Mouse (Mus musculus) urinary bladder, postnatal 25 days (tissue): ENCODE data around the gene Krt24.

Experiments
- DNase-seq: peaks from one replicate; pipeline ENCODE4 v3.0.0; 2022; ENCODE audit warnings: low spot score

Gene Krt24

DNA sequence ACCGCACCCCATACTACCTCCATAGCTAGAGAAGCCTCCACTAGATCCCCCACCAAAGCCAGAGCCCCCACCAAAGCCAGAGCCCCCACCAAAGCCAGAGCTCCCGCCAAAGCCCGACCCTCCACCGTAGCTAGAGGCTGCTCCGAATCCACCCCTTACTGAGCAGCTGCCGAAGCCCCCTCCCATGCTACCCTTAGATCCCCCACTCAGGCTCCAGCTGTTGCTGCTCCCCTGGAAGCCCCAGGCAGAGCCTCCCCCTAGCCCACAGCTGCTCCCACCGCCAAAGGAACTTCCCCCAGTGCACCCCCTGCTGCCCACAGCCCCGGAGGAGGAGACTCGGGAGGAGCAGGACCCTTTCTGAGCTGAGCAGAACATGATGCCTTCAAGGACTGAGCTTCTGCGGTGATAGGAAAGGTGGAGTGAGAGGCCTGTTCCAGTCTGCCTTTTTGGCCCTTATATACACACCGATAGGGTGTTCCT lies at the start of gene Krt24:
Krt24 (minus strand) TSS at position 430 of the 480 bp plus-strand sequence.
- no peak for DNase-seq

DNA sequence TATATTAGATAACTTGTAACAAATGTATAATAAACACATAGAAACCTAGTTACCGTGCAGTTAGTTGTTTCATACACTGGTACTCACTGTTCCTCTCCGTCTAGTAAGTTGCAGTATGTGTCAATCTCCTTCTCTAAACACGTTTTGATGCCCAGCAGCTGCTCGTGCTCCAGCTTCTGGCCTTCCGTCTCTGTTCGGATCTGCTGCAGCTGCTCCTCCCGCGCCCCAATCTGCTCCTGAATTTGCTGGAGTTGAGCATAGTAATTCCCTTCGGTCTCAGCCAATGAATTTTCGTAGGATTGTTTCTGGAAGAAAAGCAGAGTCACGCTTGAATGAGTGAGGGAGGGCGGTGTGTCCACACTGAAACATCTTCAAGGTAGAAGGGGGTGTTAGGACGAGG lies 48.4 kb upstream of the Krt24 start:
- DNase-seq: no peak

DNA sequence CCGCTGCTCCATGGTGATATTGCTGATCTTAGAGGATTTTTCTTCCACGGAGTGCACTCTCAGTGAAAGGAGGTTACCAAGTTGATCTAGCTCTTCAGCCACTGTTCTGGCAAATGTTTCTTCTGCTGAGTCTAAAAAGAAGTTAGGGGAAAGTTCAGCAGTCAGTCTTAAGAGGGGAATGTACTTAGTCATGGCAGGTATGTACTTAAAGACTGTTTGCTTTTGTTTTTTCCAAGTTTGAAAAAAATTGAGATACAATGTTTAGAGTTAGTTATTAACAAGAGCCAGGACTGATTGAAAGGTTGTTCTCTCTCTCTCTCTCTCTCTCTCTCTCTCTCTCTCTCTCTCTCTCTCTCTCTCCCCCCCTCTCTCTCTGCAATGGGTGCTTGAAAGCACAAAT lies 44.6 kb upstream of the Krt24 start:
- DNase-seq: no peak

DNA sequence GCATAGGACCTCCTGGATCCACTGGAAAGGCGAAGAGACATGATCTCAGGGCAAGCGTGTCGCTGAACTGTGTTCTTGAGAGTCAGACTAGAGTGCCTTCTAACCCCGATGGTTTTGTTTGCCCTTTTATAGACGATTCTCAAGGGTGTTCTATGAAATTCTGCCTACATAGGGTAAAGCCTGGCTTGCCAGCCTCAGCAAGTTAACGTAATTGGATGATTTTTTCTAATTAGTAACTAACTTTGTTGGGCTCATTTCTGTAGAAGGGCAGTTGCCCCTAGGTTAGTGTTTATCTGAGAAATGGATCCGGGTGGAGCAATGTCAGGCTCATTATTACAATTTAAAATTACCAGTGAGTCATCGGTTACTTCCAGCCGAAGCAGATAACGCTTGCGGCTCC lies 37.8 kb upstream of the Krt24 start, which contains the start of gene Krt25:
Krt25 (minus strand) TSS at position 101 of the 400 bp plus-strand sequence.
- no peak for DNase-seq

DNA sequence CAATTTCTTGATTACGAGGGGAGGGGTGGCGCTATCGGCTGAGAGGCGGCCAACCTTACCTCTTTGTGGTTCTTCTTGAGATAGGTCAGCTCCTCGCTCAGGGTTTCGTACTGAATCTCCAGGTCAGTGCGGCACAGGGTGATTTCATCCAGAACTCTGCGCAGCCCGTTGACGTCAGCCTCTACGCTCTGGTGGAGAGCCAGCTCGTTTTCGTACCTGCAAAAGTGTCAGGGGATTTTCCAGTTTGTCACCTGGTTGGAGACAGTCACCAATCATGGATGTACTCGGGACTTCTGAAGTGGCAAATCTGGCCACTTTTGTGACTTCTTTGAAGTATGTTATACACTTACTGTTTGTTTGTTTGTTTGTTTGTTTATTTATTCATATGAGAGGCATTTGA lies 36.0 kb upstream of the Krt24 start:
- no peak for DNase-seq

DNA sequence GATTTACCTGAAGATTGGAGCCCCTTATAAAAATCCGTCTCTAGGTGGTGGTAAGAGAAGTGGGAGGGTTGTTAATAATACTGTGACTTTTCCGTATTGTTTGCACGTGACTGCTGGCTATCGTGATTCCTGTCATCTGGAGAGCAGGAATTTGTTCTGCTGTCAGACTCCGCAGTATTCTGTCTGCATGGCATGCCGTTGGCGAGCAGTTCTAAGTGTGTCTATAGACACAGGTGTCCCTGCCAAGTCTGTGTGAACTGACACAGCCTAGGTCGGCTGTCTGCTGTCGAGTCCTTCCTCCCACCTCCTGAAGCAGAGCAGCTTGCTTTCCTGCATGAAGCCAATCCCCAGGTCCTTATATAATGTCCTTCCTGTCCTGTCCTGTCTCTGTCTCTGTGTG lies 34.1 kb upstream of the Krt24 start:
- DNase-seq: no peak

DNA sequence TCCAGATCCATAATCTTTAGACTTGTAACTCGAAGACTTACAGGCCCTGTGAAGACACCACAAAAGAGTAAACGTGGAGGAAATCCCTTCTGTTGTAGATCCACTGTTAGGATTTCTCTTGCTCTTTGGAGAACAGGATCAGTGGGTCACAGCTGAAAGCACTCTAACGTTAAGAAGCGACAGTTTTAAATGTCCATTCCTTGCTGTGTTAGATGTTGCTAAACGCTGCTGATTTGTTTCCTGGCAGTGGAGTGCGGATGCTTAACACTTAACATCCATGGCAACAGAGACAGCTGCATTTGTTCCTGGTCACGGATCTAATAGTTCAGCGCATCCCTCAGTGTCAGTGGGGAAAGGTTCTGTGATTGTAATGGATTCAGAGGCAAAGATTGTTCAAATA lies 31.5 kb upstream of the Krt24 start:
- no peak for DNase-seq

DNA sequence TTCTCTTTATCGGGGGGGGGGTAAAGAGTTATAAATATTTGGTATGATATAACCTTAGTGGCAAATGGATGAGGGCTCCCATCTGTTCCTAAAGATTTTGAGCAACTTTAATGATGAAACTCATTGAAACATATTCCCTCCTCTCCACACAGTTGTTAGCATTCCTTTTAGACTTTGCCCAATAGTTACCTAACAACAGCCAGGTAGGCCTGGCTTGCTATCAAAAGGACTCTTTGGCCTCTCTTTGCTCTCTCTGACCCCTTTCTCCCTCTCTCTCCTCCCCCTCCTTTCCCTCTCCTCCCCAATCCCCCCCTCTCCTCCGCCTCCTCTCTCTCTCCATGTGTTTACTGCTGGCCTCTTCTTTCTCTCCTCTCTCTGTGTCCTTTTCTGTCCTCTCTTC lies 29.5 kb upstream of the Krt24 start:
- DNase-seq: no peak

DNA sequence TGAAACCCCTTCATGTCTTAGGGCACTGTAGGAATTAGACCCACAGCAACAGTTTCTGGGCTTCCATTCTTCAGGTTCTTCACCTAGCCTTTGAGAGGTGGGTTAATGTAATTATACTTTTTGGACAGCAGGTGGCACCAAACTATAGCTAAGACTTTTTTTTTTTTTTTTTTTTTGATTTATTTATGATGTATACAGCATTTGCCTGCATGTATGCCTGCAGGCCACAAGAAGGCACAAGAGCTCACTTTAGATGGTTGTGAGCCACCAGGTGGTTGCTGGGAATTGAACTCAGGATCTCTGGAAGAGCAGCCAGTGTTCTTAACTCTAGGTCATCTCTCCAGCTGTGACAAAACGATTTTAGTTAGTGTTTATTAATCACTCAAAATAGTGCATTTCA lies 25.8 kb upstream of the Krt24 start:
- DNase-seq: no peak

DNA sequence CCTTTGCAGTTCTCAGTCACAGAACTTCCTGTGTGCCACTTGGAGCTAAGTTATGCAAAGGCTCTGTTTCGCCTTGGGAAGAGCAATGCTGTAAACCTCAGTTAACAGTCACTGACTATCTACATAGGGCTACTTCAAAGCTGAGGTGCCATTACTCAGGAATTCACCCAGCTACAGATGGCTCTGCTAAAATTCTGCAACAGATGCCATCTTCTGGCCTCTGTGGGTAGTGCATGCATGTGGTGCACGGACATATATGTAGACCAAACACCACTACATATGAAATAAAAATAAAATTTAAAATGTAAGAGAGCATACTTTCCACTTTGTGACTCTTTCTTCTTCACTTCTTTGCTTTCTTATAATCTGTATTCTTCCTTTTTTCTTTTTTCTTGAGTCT lies 22.5 kb upstream of the Krt24 start:
- peak; percentile 48 for DNase-seq

DNA sequence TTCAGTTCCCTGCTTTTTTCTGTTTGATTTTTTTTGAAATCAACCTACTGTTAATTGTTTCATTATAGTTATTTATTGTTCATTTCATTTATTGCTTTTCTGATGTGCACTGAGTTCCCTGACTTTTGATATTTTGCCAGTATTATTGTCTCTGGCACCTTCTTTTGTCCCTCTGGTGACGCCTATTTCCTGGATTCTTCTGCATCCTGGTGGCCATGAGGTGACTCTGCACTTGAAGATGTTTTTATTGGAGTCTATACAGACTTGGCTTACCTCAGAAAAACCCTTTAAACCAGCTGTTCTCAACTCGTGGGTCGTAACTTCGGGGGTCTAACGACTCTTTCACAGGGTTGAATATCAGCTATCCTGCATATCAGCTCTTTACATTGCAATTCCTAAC lies 10.0 kb upstream of the Krt24 start:
- DNase-seq: no peak

DNA sequence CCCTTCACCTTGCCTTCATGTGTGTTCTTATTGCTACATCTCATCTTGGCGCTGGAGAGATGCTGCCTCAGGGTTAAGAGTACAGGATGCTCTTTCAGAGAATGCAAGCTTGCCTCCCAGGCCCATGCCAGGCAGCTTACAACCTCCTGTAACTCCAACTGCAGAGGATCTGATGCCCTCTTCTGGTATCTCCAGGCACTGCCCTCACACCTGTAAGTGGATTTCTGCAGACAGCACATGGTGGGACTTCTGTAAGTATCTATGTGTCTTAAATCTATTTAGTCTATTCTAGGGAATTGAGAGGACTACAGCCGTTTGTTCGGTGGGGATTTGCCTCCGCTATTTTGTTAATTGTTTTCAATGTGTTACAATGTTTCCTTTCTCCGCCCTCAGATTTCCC lies 7.8 kb upstream of the Krt24 start:
- no peak for DNase-seq

DNA sequence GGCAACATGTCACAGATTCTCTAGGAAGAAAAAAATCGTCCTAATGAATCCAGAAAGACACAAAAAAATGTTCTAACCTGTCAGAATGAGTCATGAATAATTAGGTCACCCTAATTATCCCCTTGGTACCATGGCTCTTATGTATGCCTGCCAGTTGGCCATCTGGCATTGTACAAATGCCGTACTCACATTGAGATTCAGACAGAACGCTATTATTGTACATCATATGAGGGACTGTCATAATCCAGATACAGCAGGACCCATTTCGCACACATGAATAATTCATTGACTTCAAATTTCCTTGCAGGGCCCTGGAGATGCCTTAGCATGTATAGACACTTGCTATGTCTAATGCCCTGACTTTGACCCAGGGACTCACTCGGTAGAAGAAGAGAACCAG lies 1.1 kb downstream of the Krt24 start:
- DNase-seq: no peak

DNA sequence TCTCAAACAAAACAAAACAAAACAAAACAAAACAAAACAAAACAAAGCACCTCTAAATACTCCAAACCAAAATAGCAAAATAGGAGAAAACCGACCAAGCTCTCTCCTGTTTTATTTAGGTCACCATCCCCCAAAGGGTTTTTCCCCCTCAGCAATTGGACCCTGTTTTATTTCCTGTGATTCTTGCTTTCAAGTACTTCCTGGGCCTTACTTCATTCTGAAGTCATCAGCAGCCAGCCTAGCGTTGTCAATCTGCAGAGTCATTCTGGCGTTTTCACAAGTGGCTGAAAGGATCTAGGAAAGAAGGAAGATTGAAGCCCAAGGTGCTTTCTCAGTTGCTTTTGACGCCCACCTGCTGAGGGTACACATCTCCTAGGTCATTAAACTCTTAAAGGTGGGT lies 1.7 kb downstream of the Krt24 start:
- DNase-seq: no peak

DNA sequence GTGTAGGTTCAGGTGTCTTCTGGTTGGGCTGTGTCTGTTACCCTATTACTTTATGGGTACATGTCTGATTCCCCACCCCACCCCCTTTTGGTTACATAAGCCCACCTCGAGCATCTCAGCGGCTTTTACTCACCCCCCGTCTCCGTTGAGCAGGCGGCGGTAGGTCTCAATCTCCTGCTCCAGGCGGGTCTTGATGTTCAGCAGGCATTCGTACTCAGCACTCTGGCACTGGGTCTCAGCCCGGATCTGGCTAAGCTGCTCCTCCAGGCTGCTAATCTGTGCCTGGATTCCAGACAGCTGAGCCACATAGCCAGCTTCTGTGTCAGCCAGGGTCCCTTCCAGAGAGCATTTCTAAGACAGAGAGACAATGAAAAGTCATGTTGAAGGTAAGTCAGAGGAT lies 3.9 kb downstream of the Krt24 start:
- no peak for DNase-seq

DNA sequence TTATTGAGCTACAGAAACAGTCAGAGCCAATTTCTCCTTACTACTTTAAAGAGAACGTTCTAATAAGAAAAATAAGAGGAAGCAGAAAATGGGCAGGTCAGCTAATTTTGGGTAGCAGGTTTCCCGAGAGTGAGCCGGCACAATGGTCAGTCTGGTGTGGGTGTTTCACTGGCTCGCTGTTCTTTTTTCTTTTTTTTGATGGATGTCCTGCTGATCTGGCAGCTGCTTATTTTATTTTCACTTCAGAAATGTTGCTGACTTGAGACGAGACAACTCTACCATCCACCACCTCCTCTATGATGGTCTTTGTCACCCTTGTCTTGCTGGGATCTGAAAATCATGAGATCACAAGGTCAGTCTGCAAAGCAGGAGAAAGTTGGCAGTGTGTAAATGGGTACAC lies 5.1 kb downstream of the Krt24 start:
- no peak for DNase-seq

DNA sequence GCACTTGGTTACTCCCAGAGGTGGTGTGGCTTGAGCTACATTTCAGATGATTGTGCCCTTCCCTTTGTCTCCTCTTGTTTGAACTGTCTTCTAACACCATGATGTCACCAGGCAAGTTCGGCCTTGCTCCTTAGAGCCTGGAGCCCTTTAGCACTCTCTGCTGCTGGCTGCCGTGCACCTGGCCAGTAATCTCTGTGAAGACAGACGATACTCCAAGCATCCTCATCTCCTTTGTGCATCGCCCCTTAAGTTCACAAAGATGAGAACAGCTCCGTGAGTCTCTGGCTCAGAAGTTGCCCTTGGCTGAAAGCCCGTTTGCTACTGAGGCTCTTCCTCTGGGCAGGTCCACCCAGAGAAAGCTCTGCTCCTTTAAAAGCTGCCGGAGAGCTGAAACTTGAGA lies 8.3 kb downstream of the Krt24 start:
- no peak for DNase-seq

DNA sequence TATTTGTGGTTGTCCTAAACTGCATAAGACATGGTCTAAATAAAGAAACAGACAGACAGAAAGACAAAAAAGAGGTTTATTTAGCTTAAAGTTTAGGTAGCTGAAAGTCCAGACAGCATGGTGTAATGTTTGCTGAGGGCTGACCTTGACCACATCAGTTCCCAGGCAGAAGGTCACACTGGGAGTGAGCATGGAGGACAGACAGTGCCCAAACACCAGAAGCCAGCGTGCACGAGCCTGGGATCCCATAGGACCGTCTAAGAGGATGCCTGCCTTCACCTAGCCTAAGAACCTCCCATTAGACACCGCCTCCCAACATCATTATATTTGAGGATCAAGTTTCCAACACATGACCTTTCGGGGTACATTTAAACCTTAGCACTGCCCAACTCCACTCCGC lies 9.4 kb downstream of the Krt24 start:
- no peak for DNase-seq

DNA sequence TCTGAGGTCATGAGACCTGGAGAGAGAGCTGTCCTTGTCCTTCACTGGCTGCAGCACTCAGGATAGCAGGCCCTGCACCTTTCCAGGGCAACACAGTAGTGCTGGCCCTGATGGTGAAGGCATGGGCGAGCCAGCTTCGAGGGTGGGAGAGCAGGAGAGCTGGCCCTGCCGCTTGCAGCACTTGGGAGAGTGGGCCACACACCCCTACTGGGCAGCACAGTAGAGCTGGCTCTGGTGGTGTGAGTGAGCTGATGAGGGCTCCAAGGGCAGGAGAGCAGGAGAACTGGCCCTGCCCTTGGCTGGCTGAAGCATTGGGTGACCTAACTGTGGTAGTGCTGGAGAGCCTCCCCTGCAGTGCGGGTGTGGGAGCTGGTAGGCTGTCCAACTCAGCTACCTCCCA lies 12.3 kb downstream of the Krt24 start:
- no peak for DNase-seq

DNA sequence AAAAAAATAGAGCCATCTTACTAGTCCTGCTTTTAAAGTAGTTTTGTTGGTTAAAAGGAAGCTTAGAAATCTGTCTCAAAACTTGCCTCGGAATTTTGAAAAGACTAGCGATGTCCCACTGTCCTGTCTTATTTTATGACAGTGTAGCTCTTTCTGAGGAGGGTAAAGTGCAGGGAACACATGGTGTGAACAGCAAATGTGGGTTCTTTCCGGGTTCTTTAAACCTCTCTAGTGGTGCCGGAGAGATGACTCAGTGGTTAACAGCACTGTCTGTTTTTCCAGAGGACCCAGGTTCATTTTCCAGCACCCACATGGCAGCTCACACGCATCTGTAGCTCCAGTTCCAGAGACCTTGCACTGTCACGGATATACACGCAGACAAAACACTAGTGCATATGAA lies 15.9 kb downstream of the Krt24 start:
- DNase-seq: no peak

DNA sequence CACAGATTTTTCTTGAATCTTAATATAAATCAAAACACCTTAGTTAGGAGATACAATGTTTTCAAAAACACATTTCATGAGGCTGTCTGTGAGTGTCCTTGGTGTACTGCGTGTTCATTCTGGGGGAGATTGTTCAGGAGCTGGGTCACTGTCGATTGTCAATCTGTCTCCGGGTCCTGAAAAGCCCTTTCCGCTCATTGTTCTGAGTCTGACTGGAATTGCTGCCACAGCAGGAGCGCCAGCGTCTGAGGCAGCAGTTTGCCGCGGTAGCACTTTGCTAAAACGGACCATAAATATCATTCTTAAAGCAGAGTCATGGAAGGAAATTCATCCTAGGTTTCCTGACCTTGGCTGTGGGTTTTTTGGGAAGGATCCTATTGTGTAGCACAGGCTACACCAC lies 19.3 kb downstream of the Krt24 start:
- no peak for DNase-seq

DNA sequence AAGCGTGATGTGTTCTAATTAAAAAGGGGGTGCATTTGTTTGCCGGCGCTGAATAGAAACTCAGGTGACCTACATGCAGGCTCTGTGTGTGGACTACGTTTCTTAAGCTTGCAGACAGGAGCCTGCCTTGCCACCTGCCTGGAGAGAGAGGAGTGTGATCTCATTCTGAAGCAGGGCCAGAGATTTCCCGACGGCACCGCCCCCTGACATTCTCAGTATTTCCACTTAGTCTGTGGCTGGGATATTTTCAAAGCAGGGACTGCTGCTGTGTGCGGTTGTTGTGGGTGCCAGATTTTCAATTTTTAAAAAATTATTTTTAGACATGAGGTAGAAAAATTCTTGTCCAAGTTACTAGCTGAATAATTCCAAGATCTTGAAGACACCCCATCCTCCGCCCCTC lies 19.8 kb downstream of the Krt24 start:
- no peak for DNase-seq

DNA sequence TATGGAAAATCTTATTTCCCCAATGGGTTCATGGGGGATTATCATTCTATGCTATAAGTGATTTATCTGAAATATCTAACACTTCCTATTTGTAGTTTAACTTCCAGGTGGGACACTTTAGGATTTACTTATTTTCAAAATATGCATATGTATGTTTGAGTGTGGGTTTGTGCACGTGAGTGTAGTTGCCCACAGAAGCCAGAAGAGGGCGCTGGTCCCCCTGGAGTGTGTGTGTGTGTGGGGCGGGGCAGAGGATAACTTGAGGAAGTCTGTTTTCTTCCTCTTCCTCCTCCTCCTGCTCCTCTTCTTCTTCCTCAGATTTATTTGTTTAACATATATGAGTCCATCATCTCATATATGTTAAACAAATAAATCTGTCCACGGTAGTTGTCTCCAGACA lies 28.8 kb downstream of the Krt24 start:
- DNase-seq: no peak

DNA sequence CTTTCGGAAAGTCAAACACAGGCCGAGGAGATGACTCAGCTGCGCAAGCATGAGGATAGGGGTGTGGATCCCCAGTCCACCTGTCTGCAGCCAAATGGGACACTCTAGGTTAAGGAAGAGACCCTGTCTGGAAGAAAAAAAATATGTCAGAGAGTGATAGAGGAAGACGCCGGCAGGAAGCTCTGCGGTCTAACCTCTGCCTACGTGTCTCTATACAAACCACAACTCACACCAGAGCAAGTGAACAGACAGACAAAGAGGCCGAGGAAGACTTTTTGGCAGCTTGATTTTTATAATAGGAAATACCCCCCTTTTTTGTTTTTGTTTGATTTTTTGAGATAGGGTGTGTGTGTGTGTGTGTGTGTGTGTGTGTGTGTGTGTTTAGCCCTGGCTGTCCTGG lies 29.7 kb downstream of the Krt24 start:
- DNase-seq: no peak

DNA sequence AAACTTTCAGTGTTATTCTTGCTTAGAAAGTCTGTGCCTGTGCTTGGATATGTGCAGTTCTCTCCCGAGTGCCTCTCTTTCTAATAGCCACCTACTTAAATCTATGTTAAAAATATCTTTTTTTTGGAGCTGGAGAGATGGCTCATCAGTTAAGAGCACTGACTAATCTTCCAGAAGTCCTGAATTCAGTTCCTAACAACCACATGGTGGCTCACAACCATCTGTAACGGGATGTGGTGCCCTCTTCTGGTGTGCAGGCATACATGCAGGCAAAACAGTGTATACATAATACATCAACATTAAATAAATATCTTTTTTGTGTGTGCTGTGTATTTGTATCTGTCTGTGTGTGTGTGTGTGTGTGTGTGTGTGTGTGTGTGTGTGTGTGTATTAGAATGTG lies 31.2 kb downstream of the Krt24 start:
- DNase-seq: no peak
